Mouse (Mus musculus) frontal cortex, postnatal 10 days (tissue): ENCODE data around the gene Cab39l.
"Not testable (repeated sequence)": the region's sequence is repeated elsewhere in the genome, so short reads cannot be mapped to it uniquely, and the experiment has no call there.

Experiments
- DNase-seq, 2 experiments: peaks; one replicate each; pipeline ENCODE4 v3.0.0; 2022; ENCODE audit warnings: low spot score in 2 of 2, mixed read lengths in 1 of 2

Gene Cab39l

GRCm38 (mm10) chr14:59557886-59558285, 117.1 kb downstream of the Cab39l start:
- DNase-seq: no peak

- no peak for DNase-seq
These were observed 126.0 kb downstream of the Cab39l start for GRCm38 (mm10) chr14:59566756-59567155.

- no peak for DNase-seq
These were observed 135.6 kb downstream of the Cab39l start for GRCm38 (mm10) chr14:59576385-59576784.

GRCm38 (mm10) chr14:59590614-59591013, 149.8 kb downstream of the Cab39l start:
- no peak for DNase-seq

- DNase-seq: no peak
These were observed 151.1 kb downstream of the Cab39l start for GRCm38 (mm10) chr14:59591901-59592300.

- DNase-seq: no peak
These were observed 151.8 kb downstream of the Cab39l start for GRCm38 (mm10) chr14:59592593-59592992.

- DNase-seq: no peak
These were observed 154.2 kb downstream of the Cab39l start for GRCm38 (mm10) chr14:59594988-59595387.

GRCm38 (mm10) chr14:59597398-59598259, 156.9 kb downstream of the Cab39l start, which contains the start of gene Cdadc1:
Gene Cdadc1 (minus strand): TSS chr14:59597959.
- DNase-seq: peak; percentile 92 to 95

- DNase-seq: no peak
These were observed 157.5 kb downstream of the Cab39l start for GRCm38 (mm10) chr14:59598260-59598627.

- DNase-seq: no peak
These were observed 163.4 kb downstream of the Cab39l start for GRCm38 (mm10) chr14:59604002-59604645.

GRCm38 (mm10) chr14:59605671-59606353, 165.0 kb downstream of the Cab39l start:
- DNase-seq: peak in 1 of 2 experiments; percentile 44

- no peak for DNase-seq
These were observed 166.2 kb downstream of the Cab39l start for GRCm38 (mm10) chr14:59607021-59607420.

GRCm38 (mm10) chr14:59612920-59613625, 172.3 kb downstream of the Cab39l start:
- DNase-seq: peak in 1 of 2 experiments; percentile 65

- DNase-seq: not testable (repeated sequence)
These were observed 173.4 kb downstream of the Cab39l start for GRCm38 (mm10) chr14:59614149-59614548.

GRCm38 (mm10) chr14:59616802-59617201, 176.0 kb downstream of the Cab39l start:
- DNase-seq: no peak

- no peak for DNase-seq
These were observed 183.6 kb downstream of the Cab39l start for GRCm38 (mm10) chr14:59624326-59624885.

GRCm38 (mm10) chr14:59625158-59625805, 184.5 kb downstream of the Cab39l start, which contains the start of gene Shisa2:
Gene Shisa2 (plus strand): TSS chr14:59625308.
- peak; percentile 38 to 67 for DNase-seq

- DNase-seq: no peak
These were observed 185.1 kb downstream of the Cab39l start for GRCm38 (mm10) chr14:59625806-59626364.

- no peak for DNase-seq
These were observed 185.9 kb downstream of the Cab39l start for GRCm38 (mm10) chr14:59626711-59627110.

GRCm38 (mm10) chr14:59627142-59627680, 186.4 kb downstream of the Cab39l start:
- no peak for DNase-seq
